Mouse (Mus musculus) myocyte (in vitro differentiated cells): ENCODE results near the gene Fhit. TPM values are rescaled to one million over a fixed set of nuclear protein-coding genes. Genes with fewer than 3 reads are reported as not detected.

Experiments used
- H3K27me3 ChIP-seq: one replicate; pipeline ENCODE4 v1.6.1; 2011; ENCODE audit not compliant: control insufficient read depth, insufficient read depth, insufficient read length
- H3K36me3 ChIP-seq: one replicate; pipeline ENCODE4 v1.6.1; 2011; ENCODE audit not compliant: control insufficient read depth, insufficient read depth
- H3K4me2 ChIP-seq: one replicate; pipeline ENCODE4 v1.6.1; 2011; ENCODE audit warnings: low read depth, control low read depth
- H3K4me3 ChIP-seq: one replicate; pipeline ENCODE4 v1.5.1; 2011; ENCODE audit warnings: mild to moderate bottlenecking, control low read depth, moderate library complexity
- H3K79me2 ChIP-seq: one replicate; pipeline ENCODE4 v1.6.1; 2011; ENCODE audit not compliant: control insufficient read depth, insufficient read depth
- H3ac ChIP-seq: one replicate; pipeline ENCODE4 v1.6.1; 2011; ENCODE audit not compliant: control insufficient read depth, insufficient read length
- CEBPB ChIP-seq: IDR thresholded peaks from 2 replicates; pipeline ENCODE4 v1.6.1; 2011; ENCODE audit warnings: mild to moderate bottlenecking, moderate library complexity; ENCODE audit not compliant: poor library complexity, insufficient read depth, severe bottlenecking
- E2F4 ChIP-seq: IDR thresholded peaks from one replicate; pipeline ENCODE4 v1.6.1; 2011; ENCODE audit warnings: mild to moderate bottlenecking, control low read depth, moderate library complexity; ENCODE audit not compliant: insufficient read depth
- MAX ChIP-seq: IDR thresholded peaks from one replicate; pipeline ENCODE4 v1.6.1; 2011; ENCODE audit warnings: low read depth, mild to moderate bottlenecking, control low read depth
- MYOD1 ChIP-seq, 3 experiments: IDR thresholded peaks; one replicate each; pipeline ENCODE4 v1.6.1; 2011; ENCODE audit warnings: control low read depth in 2 of 3, low read depth in 2 of 3, mild to moderate bottlenecking in 2 of 3, moderate library complexity in 1 of 3; ENCODE audit not compliant: insufficient read length in 2 of 3, control insufficient read depth in 1 of 3
- MYOG ChIP-seq, 3 experiments: IDR thresholded peaks; one replicate each; pipeline ENCODE4 v1.6.1; 2011; ENCODE audit warnings: control low read depth in 2 of 3, low read depth in 2 of 3, mild to moderate bottlenecking in 2 of 3; ENCODE audit not compliant: insufficient read length in 2 of 3, control insufficient read depth in 1 of 3, insufficient read depth in 1 of 3
- POLR2A ChIP-seq: IDR thresholded peaks from one replicate; pipeline ENCODE4 v1.6.1; 2011; ENCODE audit warnings: low read depth, mild to moderate bottlenecking, control low read depth, moderate library complexity; ENCODE audit not compliant: insufficient read length
- POLR2AphosphoS2 ChIP-seq: IDR thresholded peaks from one replicate; pipeline ENCODE4 v1.6.1; 2011; ENCODE audit warnings: low read depth, control low read depth; ENCODE audit not compliant: insufficient read length
- REST ChIP-seq: IDR thresholded peaks from one replicate; pipeline ENCODE4 v1.6.1; 2011; ENCODE audit warnings: mild to moderate bottlenecking, control low read depth, moderate library complexity; ENCODE audit not compliant: insufficient read depth, insufficient read length
- SRF ChIP-seq: IDR thresholded peaks from one replicate; pipeline ENCODE4 v1.6.1; 2011; ENCODE audit warnings: low read depth; ENCODE audit not compliant: control insufficient read depth, insufficient read length
- TCF12 ChIP-seq: IDR thresholded peaks from one replicate; pipeline ENCODE4 v1.6.1; 2011; ENCODE audit warnings: mild to moderate bottlenecking, control low read depth; ENCODE audit not compliant: poor library complexity, insufficient read depth, severe bottlenecking
- TCF3 ChIP-seq: IDR thresholded peaks from one replicate; pipeline ENCODE4 v1.6.1; 2011; ENCODE audit warnings: low read depth, control low read depth; ENCODE audit not compliant: insufficient read length
- USF1 ChIP-seq: IDR thresholded peaks from one replicate; pipeline ENCODE4 v1.6.1; 2011; ENCODE audit warnings: low read depth, mild to moderate bottlenecking, control low read depth, moderate library complexity
- polyA plus RNA-seq: library from polyadenylated mRNA; unstranded; fragments of >200 nt; fragmentation: generic; extraction: Trizol; gene quantifications from one replicate; pipeline ENCODE4 v1.2.1, GENCODE M21; 2012; ENCODE audit warnings: missing spikeins

Gene Fhit
- polyA plus RNA-seq, 1 experiment, result not detected

DNA sequence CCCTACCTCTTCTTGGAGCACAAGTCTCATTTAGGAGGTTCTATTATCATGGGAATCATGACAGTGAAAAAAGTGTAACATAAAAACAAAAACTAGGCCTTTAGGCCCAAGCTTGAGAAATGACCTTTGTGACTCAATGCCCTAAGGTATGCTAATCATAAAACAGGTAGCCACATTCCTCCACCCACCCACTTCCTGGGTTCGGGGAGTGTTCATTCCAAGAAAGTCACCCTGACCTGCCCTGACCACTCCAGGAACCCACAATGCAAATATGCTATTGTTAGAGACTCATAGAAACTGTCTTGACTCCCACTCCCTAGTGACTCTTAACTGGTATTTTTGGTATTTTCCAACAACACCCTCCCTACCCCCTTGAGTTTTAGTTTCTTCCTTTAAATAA lies 1492.1 kb downstream of the Fhit start:
- no peak overlapping the region for H3K4me3 ChIP-seq
- H3ac ChIP-seq, result no peak overlapping the region
- no peak overlapping the region for H3K4me2 ChIP-seq
- no peaks in the 10 kb centered on the region for H3K36me3 ChIP-seq
- H3K79me2 ChIP-seq, result no peaks in the 10 kb centered on the region
- TF ChIP-seq E2F4, result no peak
- no peak for TF ChIP-seq POLR2AphosphoS2
- TF ChIP-seq TCF3, result no peak
- TF ChIP-seq POLR2A, result no peak
- no peak for TF ChIP-seq REST
- TF ChIP-seq CEBPB, result no peak
- no peak for TF ChIP-seq MAX
- no peak for TF ChIP-seq USF1
- no peak for TF ChIP-seq SRF
- TF ChIP-seq MYOG (IDR thresholded peaks at IDR 0.05; ENCODE audit: control insufficient read depth in 1 of 3, insufficient read depth in 1 of 3, insufficient read length in 2 of 3, low read depth in 2 of 3), result no peak
- TF ChIP-seq TCF12, result no peak
- TF ChIP-seq MYOD1 (IDR thresholded peaks at IDR 0.05; ENCODE audit: control insufficient read depth in 1 of 3, insufficient read length in 2 of 3, low read depth in 2 of 3), result no peak
- no peaks in the 10 kb centered on the region for H3K27me3 ChIP-seq

DNA sequence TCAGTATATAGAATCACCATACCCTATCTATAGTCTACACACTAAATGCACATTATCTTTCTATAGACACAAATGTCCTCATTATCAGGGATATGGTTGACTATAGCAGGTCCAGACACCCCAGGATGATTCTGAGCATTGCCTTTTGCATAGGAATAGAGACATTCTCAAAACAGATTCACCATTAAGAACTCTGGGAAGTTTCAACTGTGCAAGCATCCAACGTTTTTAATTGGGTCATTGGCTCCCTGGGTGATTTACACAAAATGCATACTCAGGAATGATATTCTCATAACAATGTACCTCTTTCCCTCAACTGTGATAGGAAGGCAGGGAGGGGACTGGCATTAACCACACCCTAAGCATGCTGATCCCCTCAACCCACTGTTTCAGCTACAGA lies 1503.4 kb downstream of the Fhit start:
- Histone ChIP-seq H3K79me2 (no peaks in the 10 kb centered on the region), H3K27me3 (no peaks in the 10 kb centered on the region), H3K4me2 (no peak overlapping the region), H3K36me3 (no peaks in the 10 kb centered on the region), H3ac (no peak overlapping the region), H3K4me3 (no peak overlapping the region)
- TF ChIP-seq POLR2AphosphoS2 (no peak), POLR2A (no peak), TCF12 (no peak), CEBPB (no peak), TCF3 (no peak), MYOG (IDR thresholded peaks at IDR 0.05; ENCODE audit: control insufficient read depth in 1 of 3, insufficient read depth in 1 of 3, insufficient read length in 2 of 3, low read depth in 2 of 3) (no peak), MYOD1 (IDR thresholded peaks at IDR 0.05; ENCODE audit: control insufficient read depth in 1 of 3, insufficient read length in 2 of 3, low read depth in 2 of 3) (no peak)

DNA sequence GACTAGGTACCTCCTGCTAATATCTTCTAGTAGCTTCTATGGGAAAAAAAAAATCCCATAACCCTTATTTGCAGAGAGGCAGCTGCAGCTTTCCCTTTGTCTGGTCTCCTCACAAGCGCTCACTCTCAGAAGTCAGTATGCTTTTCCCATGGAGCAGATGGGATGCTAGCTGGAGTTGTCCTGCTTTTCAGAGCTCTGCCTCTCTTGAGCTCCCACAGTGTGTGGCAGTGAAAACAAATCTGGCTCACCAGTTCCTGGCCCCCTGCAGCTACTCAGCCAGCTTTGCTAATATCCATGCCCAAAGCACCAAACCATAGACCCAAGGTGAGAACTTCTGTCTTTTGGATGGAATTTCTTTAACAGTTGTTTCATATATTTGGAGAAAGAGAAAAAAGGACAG lies 1510.4 kb downstream of the Fhit start:
- Histone ChIP-seq H3K36me3 (no peaks in the 10 kb centered on the region), H3ac (no peak overlapping the region), H3K27me3 (no peaks in the 10 kb centered on the region), H3K4me3 (no peak overlapping the region), H3K79me2 (no peaks in the 10 kb centered on the region), H3K4me2 (no peak overlapping the region)
- no peak for TF ChIP-seq E2F4
- no peak for TF ChIP-seq TCF12
- no peak for TF ChIP-seq USF1
- TF ChIP-seq CEBPB, result no peak

DNA sequence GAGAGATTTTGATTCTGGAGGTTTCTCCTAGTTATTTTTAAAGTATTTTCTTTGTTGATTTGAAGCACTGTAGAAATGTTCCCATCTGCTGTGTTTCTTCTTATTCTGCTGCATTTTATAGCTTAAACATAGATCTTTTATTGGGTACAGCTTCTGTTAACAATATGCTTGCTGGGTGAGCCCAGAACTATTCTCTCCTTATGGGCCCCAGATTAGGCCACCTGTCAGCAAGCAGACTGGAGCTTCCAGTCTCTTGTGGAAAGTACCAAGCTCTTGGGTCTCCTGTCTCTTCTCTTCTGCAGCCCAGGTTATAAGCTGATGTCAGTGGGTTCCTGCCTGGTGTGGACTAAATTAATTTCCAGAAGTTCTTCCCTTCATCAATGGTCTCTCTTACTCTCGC lies 1513.4 kb downstream of the Fhit start:
- H3K4me3 ChIP-seq, result no peak overlapping the region
- H3K4me2 ChIP-seq, result no peak overlapping the region
- H3ac ChIP-seq, result no peak overlapping the region
- H3K79me2 ChIP-seq, result no peaks in the 10 kb centered on the region
- no peaks in the 10 kb centered on the region for H3K27me3 ChIP-seq
- no peak for TF ChIP-seq MYOG (IDR thresholded peaks at IDR 0.05; ENCODE audit: control insufficient read depth in 1 of 3, insufficient read depth in 1 of 3, insufficient read length in 2 of 3, low read depth in 2 of 3)
- TF ChIP-seq REST, result no peak
- no peak for TF ChIP-seq TCF3
- no peak for TF ChIP-seq POLR2A
- no peak for TF ChIP-seq E2F4
- TF ChIP-seq TCF12, result no peak
- TF ChIP-seq POLR2AphosphoS2, result no peak
- no peak for TF ChIP-seq USF1
- no peak for TF ChIP-seq MAX
- TF ChIP-seq CEBPB, result no peak
- TF ChIP-seq MYOD1 (IDR thresholded peaks at IDR 0.05; ENCODE audit: control insufficient read depth in 1 of 3, insufficient read length in 2 of 3, low read depth in 2 of 3), result no peak
- TF ChIP-seq SRF, result no peak
- H3K36me3 ChIP-seq, result no peaks in the 10 kb centered on the region

DNA sequence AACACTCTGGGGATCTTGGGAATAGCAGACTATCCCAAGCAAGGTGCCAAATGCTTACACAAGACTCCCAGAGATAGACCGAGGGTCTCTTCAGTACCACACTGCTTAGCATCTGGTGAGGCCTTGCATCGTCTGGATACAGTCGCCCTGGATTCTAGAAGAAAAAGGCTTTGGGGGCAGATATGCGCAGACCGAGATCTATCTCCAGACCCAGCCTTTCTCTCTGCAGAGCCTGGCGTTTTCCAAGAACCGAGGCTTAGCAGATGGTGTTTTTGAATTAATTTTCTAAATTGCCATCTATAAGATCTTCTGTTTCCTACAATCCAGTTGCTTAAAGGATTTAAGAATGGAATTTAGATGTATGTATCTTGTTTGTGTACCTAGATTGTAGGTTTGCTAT lies 1515.6 kb downstream of the Fhit start:
- H3K79me2 ChIP-seq, result no peaks in the 10 kb centered on the region
- H3K27me3 ChIP-seq, result no peaks in the 10 kb centered on the region
- TF ChIP-seq TCF12 (no peak), E2F4 (no peak), POLR2AphosphoS2 (no peak), CEBPB (no peak), TCF3 (no peak), MYOD1 (IDR thresholded peaks at IDR 0.05; ENCODE audit: control insufficient read depth in 1 of 3, insufficient read length in 2 of 3, low read depth in 2 of 3) (no peak), SRF (no peak), POLR2A (no peak), USF1 (no peak), MYOG (IDR thresholded peaks at IDR 0.05; ENCODE audit: control insufficient read depth in 1 of 3, insufficient read depth in 1 of 3, insufficient read length in 2 of 3, low read depth in 2 of 3) (no peak), MAX (no peak), REST (no peak)
- no peak overlapping the region for H3K4me3 ChIP-seq
- no peak overlapping the region for H3ac ChIP-seq
- no peaks in the 10 kb centered on the region for H3K36me3 ChIP-seq
- no peak overlapping the region for H3K4me2 ChIP-seq
